Mouse (Mus musculus): Measurements from ENCODE around the gene Zfyve1. TPM values are rescaled to one million over a fixed set of nuclear protein-coding genes. Genes with fewer than 3 reads are reported as not detected.

Zfyve1 gene
- polyA plus RNA-seq, 1 experiment from 2014 or later: 22.8 TPM

DNA sequence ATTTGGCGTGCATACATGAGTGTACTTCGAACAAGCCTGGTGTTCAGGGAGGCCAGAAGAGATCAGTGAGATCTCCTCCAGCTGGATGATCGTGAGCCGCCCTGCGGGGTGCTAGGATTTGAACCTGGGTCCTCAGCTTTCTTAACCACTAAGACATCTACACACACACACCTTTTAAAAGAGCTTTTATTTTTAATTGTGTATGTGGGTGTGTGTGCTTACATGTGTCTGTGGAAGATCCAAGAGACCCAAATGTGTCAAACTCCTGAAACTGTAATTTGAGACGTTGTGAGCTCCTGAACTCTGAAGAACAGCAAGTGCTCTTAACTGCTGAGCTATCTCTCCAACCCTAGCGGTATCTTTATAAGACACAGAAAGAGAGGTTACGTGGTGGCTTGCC, 75.9 kb downstream of the Zfyve1 start:
- peaks cover 15% of the 10 kb centered on the region for H3K4me1 ChIP-seq (replicated peaks; ENCODE audit: control insufficient read depth, insufficient read depth, low read length)
- no peaks in the 10 kb centered on the region for H3K9me3 ChIP-seq (ENCODE audit: control insufficient read depth, low read length)
- 56% methylated on average over 8 of the region's 8 CpGs for WGBS
- no peaks in the 10 kb centered on the region for H3K27me3 ChIP-seq (ENCODE audit: control insufficient read depth, insufficient read depth, low read length)
- no peak overlapping the region for H3K27ac ChIP-seq
- H3K4me3 ChIP-seq (replicated peaks; ENCODE audit: low read length): peak overlapping the region; percentile 60
- DNase-seq (ENCODE audit: low spot score) (no peak), ATAC-seq (ENCODE audit: low FRiP score) (no peak)
- H3K36me3 ChIP-seq (replicated peaks; ENCODE audit: control insufficient read depth, insufficient read depth): 0 out of 2 replicates have a peak, but pooled peaks cover under 1% of the 10 kb centered on the region
- peak overlapping the region; percentile 74 for H3K9ac ChIP-seq
- H3K4me2 ChIP-seq (replicated peaks): peak overlapping the region; percentile 58

DNA sequence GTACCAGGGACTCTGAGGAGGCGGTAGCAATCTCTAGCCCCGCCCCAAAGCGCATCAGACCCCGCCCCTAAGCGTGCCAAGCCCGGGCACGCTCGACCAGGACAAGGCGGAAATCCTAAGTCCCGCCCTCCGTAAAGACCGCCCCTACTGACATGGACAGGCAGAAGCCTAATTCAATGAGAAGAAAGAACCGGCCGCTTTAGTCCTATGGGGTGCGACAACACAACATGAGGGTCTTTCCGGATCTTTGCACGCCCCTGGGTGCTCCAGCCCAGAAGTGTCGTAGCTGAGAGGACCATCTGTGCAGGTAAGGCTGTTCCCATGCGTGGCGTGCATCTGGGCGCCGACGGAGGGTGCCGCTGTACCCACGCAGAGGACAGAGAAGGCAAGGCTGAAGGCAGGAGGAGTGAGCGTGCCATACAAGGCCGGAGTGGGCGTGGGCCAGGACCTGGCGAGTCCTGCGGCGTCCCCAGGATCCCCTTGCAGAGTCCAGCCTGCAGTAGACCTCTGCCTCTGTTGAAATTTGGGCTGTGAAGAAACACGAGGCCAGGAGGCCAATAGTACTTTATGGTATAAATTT, 76.6 kb downstream of the Zfyve1 start, which contains the start of gene Dcaf4:
Gene Dcaf4 (plus strand): TSS at position 156 of the 580 bp plus-strand sequence.
- WGBS: under 1% methylated on average over 32 of the region's 32 CpGs
- ATAC-seq (ENCODE audit: low FRiP score): peak; percentile 98

DNA sequence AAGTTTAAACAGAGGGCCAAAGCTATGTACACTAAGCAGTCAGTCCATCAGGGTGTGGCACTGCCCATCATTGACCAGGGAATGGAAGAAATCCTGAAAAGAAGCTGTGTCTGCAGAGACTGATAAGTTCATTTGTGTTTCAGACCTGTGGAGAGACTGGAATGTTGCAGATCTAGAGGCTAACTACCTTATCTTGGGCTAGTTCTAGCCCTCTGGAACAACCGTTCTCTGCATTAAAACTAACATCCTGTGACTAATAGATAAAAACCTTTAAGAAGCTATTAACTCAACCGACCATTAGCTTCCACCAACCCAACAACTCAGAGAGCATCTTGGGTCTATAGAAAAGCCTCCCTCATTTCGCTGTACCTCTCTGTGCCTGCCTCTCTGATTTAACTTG, 79.4 kb downstream of the Zfyve1 start:
- H3K4me1 ChIP-seq (replicated peaks; ENCODE audit: control insufficient read depth, insufficient read depth, low read length): peaks cover 16% of the 10 kb centered on the region
- no peak overlapping the region for H3K4me2 ChIP-seq (replicated peaks)
- ATAC-seq (ENCODE audit: low FRiP score) (no peak), DNase-seq (ENCODE audit: low spot score) (no peak)
- H3K27ac ChIP-seq: no peak overlapping the region
- no peak overlapping the region for H3K4me3 ChIP-seq (replicated peaks; ENCODE audit: low read length)
- H3K9me3 ChIP-seq (ENCODE audit: control insufficient read depth, low read length): no peaks in the 10 kb centered on the region
- WGBS: 85% methylated on average over 3 of the region's 3 CpGs
- H3K36me3 ChIP-seq (replicated peaks; ENCODE audit: control insufficient read depth, insufficient read depth): no peaks in the 10 kb centered on the region
- H3K27me3 ChIP-seq (ENCODE audit: control insufficient read depth, insufficient read depth, low read length): no peaks in the 10 kb centered on the region
- H3K9ac ChIP-seq: no peak overlapping the region

More for the DNA sequence above, 76.6 kb downstream of the Zfyve1 start, which contains the start of gene Dcaf4:
- H3K27ac ChIP-seq: peak within 1 kb of the TSS; percentile 70
- H3K9me3 ChIP-seq (ENCODE audit: control insufficient read depth, low read length): no peaks in the 10 kb centered on the region
- H3K4me2 ChIP-seq (replicated peaks): peak within 1 kb of the TSS; percentile 58
- H3K9ac ChIP-seq: peak within 1 kb of the TSS; percentile 74
- H3K4me1 ChIP-seq (replicated peaks; ENCODE audit: control insufficient read depth, insufficient read depth, low read length): peaks cover 15% of the 10 kb centered on the region
- H3K27me3 ChIP-seq (ENCODE audit: control insufficient read depth, insufficient read depth, low read length): no peaks in the 10 kb centered on the region
- peak within 1 kb of the TSS; percentile 60 for H3K4me3 ChIP-seq (replicated peaks; ENCODE audit: low read length)
- no peaks in the 10 kb centered on the region for H3K36me3 ChIP-seq (replicated peaks; ENCODE audit: control insufficient read depth, insufficient read depth)
- DNase-seq (ENCODE audit: low spot score): peak; percentile 91

DNA sequence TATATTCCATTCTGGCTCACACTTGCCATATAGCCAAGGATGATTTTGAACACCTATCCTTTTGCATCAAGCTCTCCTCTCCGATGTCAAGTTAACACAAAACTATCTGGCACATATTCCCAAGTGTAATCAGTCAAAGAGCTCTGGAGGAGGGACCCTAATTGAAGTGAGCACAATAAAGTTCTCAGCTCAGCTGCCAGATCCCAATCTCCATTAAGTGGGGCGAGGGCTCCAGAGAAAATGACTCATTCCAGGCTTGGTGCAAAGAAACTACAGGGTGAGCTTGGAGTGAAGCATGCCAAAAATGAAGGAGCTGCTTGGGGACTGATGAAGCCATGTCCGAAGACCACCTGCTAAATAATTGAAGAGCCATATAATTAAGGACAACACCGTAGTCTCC, 82.8 kb downstream of the Zfyve1 start:
- Histone ChIP-seq H3K9ac (no peak overlapping the region), H3K27me3 (ENCODE audit: control insufficient read depth, insufficient read depth, low read length) (no peaks in the 10 kb centered on the region), H3K36me3 (replicated peaks; ENCODE audit: control insufficient read depth, insufficient read depth) (no peaks in the 10 kb centered on the region), H3K4me1 (replicated peaks; ENCODE audit: control insufficient read depth, insufficient read depth, low read length) (peaks cover 7% of the 10 kb centered on the region), H3K9me3 (ENCODE audit: control insufficient read depth, low read length) (no peaks in the 10 kb centered on the region), H3K4me2 (replicated peaks) (no peak overlapping the region), H3K4me3 (replicated peaks; ENCODE audit: low read length) (no peak overlapping the region), H3K27ac (no peak overlapping the region)
- 48% methylated on average over 4 of the region's 4 CpGs for WGBS
- DNase-seq (ENCODE audit: low spot score) (no peak), ATAC-seq (ENCODE audit: low FRiP score) (no peak)

DNA sequence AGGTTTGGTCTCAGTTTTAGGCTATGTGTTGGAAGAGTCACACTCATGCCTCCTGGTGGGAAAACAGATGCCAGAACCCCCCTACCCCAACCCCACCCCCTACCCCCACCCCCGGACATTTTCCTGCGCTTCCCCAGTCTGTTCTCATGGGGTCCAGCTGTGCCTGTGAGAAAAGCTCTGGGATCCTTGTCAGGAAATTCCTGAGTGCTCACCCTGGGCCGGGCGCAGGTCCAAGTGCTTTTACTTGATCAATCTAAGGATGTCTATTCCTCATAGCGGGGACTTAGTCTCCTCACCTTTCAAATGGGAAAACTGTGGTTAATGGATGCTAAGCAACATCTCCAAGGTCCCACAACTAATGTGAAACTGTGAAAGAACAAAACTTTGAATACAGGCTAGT, 83.8 kb downstream of the Zfyve1 start:
- 36% methylated on average over 5 of the region's 5 CpGs for WGBS
- no peaks in the 10 kb centered on the region for H3K36me3 ChIP-seq (replicated peaks; ENCODE audit: control insufficient read depth, insufficient read depth)
- DNase-seq (ENCODE audit: low spot score) (peak; percentile 27), ATAC-seq (ENCODE audit: low FRiP score) (no peak; the same call in 1 of the 2 replicates)
- H3K9me3 ChIP-seq (ENCODE audit: control insufficient read depth, low read length): no peaks in the 10 kb centered on the region
- no peaks in the 10 kb centered on the region for H3K27me3 ChIP-seq (ENCODE audit: control insufficient read depth, insufficient read depth, low read length)
- no peak overlapping the region for H3K9ac ChIP-seq
- H3K27ac ChIP-seq: no peak overlapping the region
- H3K4me2 ChIP-seq (replicated peaks): no peak overlapping the region
- no peak overlapping the region for H3K4me3 ChIP-seq (replicated peaks; ENCODE audit: low read length)
- peaks cover 7% of the 10 kb centered on the region for H3K4me1 ChIP-seq (replicated peaks; ENCODE audit: control insufficient read depth, insufficient read depth, low read length)

DNA sequence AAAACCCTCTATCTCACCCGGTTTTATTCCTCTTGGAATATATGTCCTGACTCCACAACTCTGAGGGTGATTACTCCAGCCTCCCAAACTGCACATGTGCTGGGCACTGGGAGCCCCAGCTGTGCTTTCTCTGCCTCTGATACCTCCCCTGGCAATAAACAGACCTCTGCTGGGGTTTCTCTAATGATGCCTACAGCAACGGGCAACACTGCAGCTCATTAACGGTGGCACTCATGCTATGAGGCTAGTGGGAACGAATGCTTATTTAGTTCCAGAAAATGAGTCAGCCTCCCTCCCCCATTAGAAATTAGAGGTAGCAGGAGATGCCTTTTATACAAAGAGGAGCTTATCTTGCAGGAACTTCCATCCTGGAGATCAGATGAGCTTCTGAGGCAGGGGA, 84.2 kb downstream of the Zfyve1 start:
- H3K4me2 ChIP-seq (replicated peaks): no peak overlapping the region
- WGBS: 31% methylated on average over 4 of the region's 4 CpGs
- peaks cover 7% of the 10 kb centered on the region for H3K4me1 ChIP-seq (replicated peaks; ENCODE audit: control insufficient read depth, insufficient read depth, low read length)
- no peak for DNase-seq (ENCODE audit: low spot score)
- no peak overlapping the region for H3K27ac ChIP-seq
- no peak overlapping the region for H3K4me3 ChIP-seq (replicated peaks; ENCODE audit: low read length)
- no peak overlapping the region for H3K9ac ChIP-seq
- no peaks in the 10 kb centered on the region for H3K27me3 ChIP-seq (ENCODE audit: control insufficient read depth, insufficient read depth, low read length)
- H3K9me3 ChIP-seq (ENCODE audit: control insufficient read depth, low read length): no peaks in the 10 kb centered on the region
- no peak; the same call in 1 of the 2 replicates for ATAC-seq (ENCODE audit: low FRiP score)
- H3K36me3 ChIP-seq (replicated peaks; ENCODE audit: control insufficient read depth, insufficient read depth): no peaks in the 10 kb centered on the region

DNA sequence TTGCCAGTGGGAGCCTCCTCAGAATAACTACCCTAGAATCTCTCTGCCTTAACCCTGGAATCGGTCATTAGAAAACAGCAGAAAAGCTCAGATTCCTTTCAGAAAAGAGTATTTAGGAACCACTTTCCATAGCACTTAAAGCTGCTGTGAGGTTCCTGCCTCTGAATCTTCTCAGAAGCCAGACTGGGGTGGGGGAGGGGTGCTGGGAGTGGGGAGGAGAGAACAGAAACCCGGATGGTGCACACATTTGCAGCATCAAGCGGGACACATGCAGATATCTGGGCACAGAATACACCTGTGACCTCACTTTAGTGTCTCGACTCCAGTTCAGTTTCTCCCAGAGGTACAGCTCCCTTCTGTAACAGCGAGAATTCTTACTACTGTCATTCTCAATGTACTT, 86.4 kb downstream of the Zfyve1 start:
- ATAC-seq (ENCODE audit: low FRiP score): no peak
- Histone ChIP-seq H3K9ac (no peak overlapping the region), H3K4me3 (replicated peaks; ENCODE audit: low read length) (no peak overlapping the region), H3K9me3 (ENCODE audit: control insufficient read depth, low read length) (no peaks in the 10 kb centered on the region), H3K4me1 (replicated peaks; ENCODE audit: control insufficient read depth, insufficient read depth, low read length) (peaks cover 7% of the 10 kb centered on the region), H3K36me3 (replicated peaks; ENCODE audit: control insufficient read depth, insufficient read depth) (no peaks in the 10 kb centered on the region), H3K4me2 (replicated peaks) (no peak overlapping the region), H3K27ac (no peak overlapping the region), H3K27me3 (ENCODE audit: control insufficient read depth, insufficient read depth, low read length) (no peaks in the 10 kb centered on the region)
- DNase-seq (ENCODE audit: low spot score): no peak
- WGBS: 86% methylated on average over 5 of the region's 5 CpGs

DNA sequence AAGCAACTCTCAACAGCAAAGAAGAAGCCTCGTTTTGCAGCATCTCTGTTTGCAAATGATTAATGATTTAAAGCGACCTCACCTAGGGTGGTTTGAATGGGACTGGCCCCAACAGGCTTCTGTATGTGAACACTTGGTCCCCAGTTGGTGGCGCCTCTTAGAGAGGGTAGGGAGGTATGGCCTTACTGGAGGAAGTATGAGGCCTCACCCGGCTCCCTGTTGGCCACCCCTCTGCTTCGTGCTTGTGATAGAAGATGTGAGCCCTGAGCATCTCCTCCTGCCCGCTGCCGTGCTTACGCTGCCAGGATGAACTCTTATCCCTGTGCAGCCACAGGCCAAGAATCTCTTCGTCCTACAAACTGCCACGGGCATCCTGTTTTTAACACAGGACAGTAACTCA, 90.5 kb downstream of the Zfyve1 start:
- H3K9me3 ChIP-seq (ENCODE audit: control insufficient read depth, low read length): no peaks in the 10 kb centered on the region
- H3K27me3 ChIP-seq (ENCODE audit: control insufficient read depth, insufficient read depth, low read length): no peaks in the 10 kb centered on the region
- H3K9ac ChIP-seq: no peak overlapping the region
- no peak for DNase-seq (ENCODE audit: low spot score)
- no peak for ATAC-seq (ENCODE audit: low FRiP score)
- H3K4me3 ChIP-seq (replicated peaks; ENCODE audit: low read length): no peak overlapping the region
- no peaks in the 10 kb centered on the region for H3K36me3 ChIP-seq (replicated peaks; ENCODE audit: control insufficient read depth, insufficient read depth)
- no peaks in the 10 kb centered on the region for H3K4me1 ChIP-seq (replicated peaks; ENCODE audit: control insufficient read depth, insufficient read depth, low read length)
- 77% methylated on average over 10 of the region's 10 CpGs for WGBS
- no peak overlapping the region for H3K4me2 ChIP-seq (replicated peaks)
- no peak overlapping the region for H3K27ac ChIP-seq

DNA sequence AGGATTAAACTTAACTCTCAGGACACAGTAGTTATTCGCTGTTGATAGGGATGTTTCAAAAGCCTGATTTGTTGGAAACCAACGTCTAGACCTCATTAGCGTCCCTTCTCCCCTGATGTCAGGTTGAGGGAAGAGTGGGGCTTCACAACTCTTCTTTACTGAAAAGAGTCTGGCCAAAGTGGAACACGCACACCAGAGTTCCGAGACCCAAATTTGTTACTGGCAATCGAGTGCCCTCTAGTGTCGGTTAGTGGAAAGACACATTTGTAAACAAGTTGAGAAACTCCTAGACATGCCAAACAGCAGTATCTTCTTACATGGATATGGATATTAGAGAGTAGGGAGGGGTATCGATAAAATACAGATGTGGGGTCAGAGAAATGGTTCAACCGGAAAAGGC, 94.8 kb downstream of the Zfyve1 start:
- no peaks in the 10 kb centered on the region for H3K9me3 ChIP-seq (ENCODE audit: control insufficient read depth, low read length)
- H3K4me3 ChIP-seq (replicated peaks; ENCODE audit: low read length): no peak overlapping the region
- ATAC-seq (ENCODE audit: low FRiP score) (no peak), DNase-seq (ENCODE audit: low spot score) (peak; percentile 93)
- H3K9ac ChIP-seq: no peak overlapping the region
- H3K4me1 ChIP-seq (replicated peaks; ENCODE audit: control insufficient read depth, insufficient read depth, low read length): no peaks in the 10 kb centered on the region
- WGBS: 8% methylated on average over 9 of the region's 9 CpGs
- no peak overlapping the region for H3K27ac ChIP-seq
- H3K36me3 ChIP-seq (replicated peaks; ENCODE audit: control insufficient read depth, insufficient read depth): no peaks in the 10 kb centered on the region
- no peaks in the 10 kb centered on the region for H3K27me3 ChIP-seq (ENCODE audit: control insufficient read depth, insufficient read depth, low read length)
- no peak overlapping the region for H3K4me2 ChIP-seq (replicated peaks)

DNA sequence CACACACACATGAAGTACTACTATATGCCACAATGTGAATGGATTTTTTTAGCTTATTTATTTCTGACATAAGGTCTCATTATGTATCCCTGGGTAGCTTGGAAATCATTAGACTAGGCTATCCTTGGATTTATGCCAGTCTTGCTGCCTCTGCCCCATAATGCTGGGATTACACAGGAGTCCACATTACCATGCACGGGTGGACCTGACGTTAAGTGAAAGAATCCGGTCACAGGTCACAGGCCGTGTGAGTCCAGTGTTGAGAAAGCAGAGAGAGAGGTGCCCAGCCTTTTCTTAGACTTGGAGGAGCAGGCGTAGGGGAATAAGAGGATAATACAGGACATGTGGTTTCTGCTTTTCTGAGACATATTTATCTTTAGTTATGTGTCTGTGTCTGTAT, 97.8 kb downstream of the Zfyve1 start:
- Histone ChIP-seq H3K4me2 (replicated peaks) (no peak overlapping the region), H3K4me1 (replicated peaks; ENCODE audit: control insufficient read depth, insufficient read depth, low read length) (no peaks in the 10 kb centered on the region), H3K9me3 (ENCODE audit: control insufficient read depth, low read length) (no peaks in the 10 kb centered on the region), H3K27ac (no peak overlapping the region), H3K36me3 (replicated peaks; ENCODE audit: control insufficient read depth, insufficient read depth) (no peaks in the 10 kb centered on the region), H3K27me3 (ENCODE audit: control insufficient read depth, insufficient read depth, low read length) (no peaks in the 10 kb centered on the region), H3K9ac (no peak overlapping the region), H3K4me3 (replicated peaks; ENCODE audit: low read length) (no peak overlapping the region)
- DNase-seq (ENCODE audit: low spot score) (no peak), ATAC-seq (ENCODE audit: low FRiP score) (no peak)
- WGBS: 66% methylated on average over 5 of the region's 5 CpGs

Measured in hindbrain, embryonic 14.5 days (tissue).